Mouse (Mus musculus) midbrain, embryonic 16.5 days (tissue): Measurements from ENCODE around the gene Hpcal4. TPM values are rescaled to one million over a fixed set of nuclear protein-coding genes. Genes with fewer than 3 reads are reported as not detected.

Experiments used
- ATAC-seq: fragments of 200-750 bp; cut with Nextera tagmentation; 2 replicates; pipeline ENCODE4 v1.8.0; 2017; ENCODE audit warnings: moderate TSS enrichment
- H3K27ac ChIP-seq: fragments of 300-500 bp; sonication (generic); 2 replicates; pipeline ENCODE4 v1.5.1; 2014; ENCODE audit warnings: mild to moderate bottlenecking, low read length, mixed read lengths
- H3K27me3 ChIP-seq: fragments of 300-500 bp; sonication (generic); 2 replicates; pipeline ENCODE4 v1.6.1; 2014; ENCODE audit warnings: low read depth, low read length, mixed read lengths; ENCODE audit not compliant: control insufficient read depth, insufficient read depth
- H3K36me3 ChIP-seq: fragments of 300-500 bp; sonication (generic); 2 replicates; pipeline ENCODE4 v1.6.1; 2014; ENCODE audit warnings: mild to moderate bottlenecking, low read length, moderate library complexity, mixed read lengths; ENCODE audit not compliant: control insufficient read depth, insufficient read depth
- H3K4me1 ChIP-seq: fragments of 300-500 bp; sonication (generic); 2 replicates; pipeline ENCODE4 v1.6.1; 2014; ENCODE audit warnings: mild to moderate bottlenecking, low read length, mixed read lengths; ENCODE audit not compliant: control insufficient read depth, insufficient read depth
- H3K4me2 ChIP-seq: fragments of 300-500 bp; sonication (generic); 2 replicates; pipeline ENCODE4 v1.6.1; 2014; ENCODE audit warnings: mild to moderate bottlenecking, low read length, mixed read lengths
- H3K4me3 ChIP-seq: fragments of 300-500 bp; sonication (generic); 2 replicates; pipeline ENCODE4 v1.5.1; 2014; ENCODE audit warnings: low read depth, mild to moderate bottlenecking, low read length, moderate library complexity, mixed read lengths
- H3K9ac ChIP-seq: fragments of 300-500 bp; sonication (generic); 2 replicates; pipeline ENCODE4 v1.6.1; 2014; ENCODE audit warnings: low read depth, low read length, mixed read lengths
- H3K9me3 ChIP-seq: fragments of 300-500 bp; sonication (generic); replicated peaks from 2 replicates; pipeline ENCODE4 v1.6.1; 2014; ENCODE audit warnings: mild to moderate bottlenecking, low read length, mixed read lengths; ENCODE audit not compliant: control insufficient read depth, poor library complexity, severe bottlenecking
- WGBS: fragments of 180-500 bp; shearing (Covaris S2); extraction: QIAGEN DNeasy Blood & Tissue Kit; methylation state at CpG from one replicate; pipeline ENCODE4 v1.1.7; 2014; 5-methylcytosine and 5-hydroxymethylcytosine counted together
- polyA plus RNA-seq: library from polyadenylated mRNA; unstranded; fragments of >200 nt; fragmentation: Nextera tagmentation; extraction: Ambion mirVana; gene quantifications from 2 replicates; pipeline ENCODE4 v1.2.1, GENCODE M21; 2015

Gene Hpcal4
- polyA plus RNA-seq, 1 experiment from 2014 or later: 76.5 TPM

- WGBS: 86% methylated on average over 11 of the region's 11 CpGs
- Histone ChIP-seq H3K27me3 (peaks cover 17% of the 10 kb centered on the region), H3K27ac (no peak overlapping the region), H3K9ac (no peak overlapping the region), H3K9me3 (no peaks in the 10 kb centered on the region), H3K4me1 (peaks cover 5% of the 10 kb centered on the region), H3K4me3 (no peak overlapping the region), H3K4me2 (no peak overlapping the region), H3K36me3 (no peaks in the 10 kb centered on the region)
- ATAC-seq: no peak
Measured at GRCm38 (mm10) chr4:123229166-123229565, 46.1 kb downstream of the Hpcal4 start.

- WGBS: 75% methylated on average over 3 of the region's 3 CpGs
- ATAC-seq: no peak
Measured at GRCm38 (mm10) chr4:123232841-123233240, 49.8 kb downstream of the Hpcal4 start.

GRCm38 (mm10) chr4:123233492-123234084, 50.6 kb downstream of the Hpcal4 start, which contains the start of gene Heyl:
Gene Heyl, plus strand, starts transcription at chr4:123233556.
- Histone ChIP-seq H3K27me3 (peaks cover 29% of the 10 kb centered on the region), H3K36me3 (no peaks in the 10 kb centered on the region), H3K9ac (peak within 1 kb of the TSS; percentile 31), H3K27ac (no peak within 1 kb of the TSS), H3K4me1 (peaks cover 5% of the 10 kb centered on the region), H3K4me2 (peak within 1 kb of the TSS; percentile 58), H3K4me3 (peak within 1 kb of the TSS; percentile 32), H3K9me3 (no peaks in the 10 kb centered on the region)
- ATAC-seq: no peak
- 4% methylated on average over 52 of the region's 52 CpGs for whole genome bisulfite sequencing

More at GRCm38 (mm10) chr4:123232841-123233240, 49.8 kb downstream of the Hpcal4 start:
- Histone ChIP-seq H3K4me3 (no peak overlapping the region), H3K27ac (no peak overlapping the region), H3K9ac (no peak overlapping the region), H3K9me3 (no peaks in the 10 kb centered on the region), H3K4me1 (peaks cover 5% of the 10 kb centered on the region), H3K4me2 (no peak overlapping the region), H3K27me3 (peaks cover 25% of the 10 kb centered on the region), H3K36me3 (no peaks in the 10 kb centered on the region)

- WGBS: 73% methylated on average over 9 of the region's 9 CpGs
- Histone ChIP-seq H3K36me3 (no peaks in the 10 kb centered on the region), H3K4me2 (no peak overlapping the region), H3K27ac (no peak overlapping the region), H3K4me3 (no peak overlapping the region), H3K9ac (no peak overlapping the region), H3K27me3 (peaks cover 44% of the 10 kb centered on the region), H3K4me1 (peaks cover 9% of the 10 kb centered on the region), H3K9me3 (no peaks in the 10 kb centered on the region)
- no peak for ATAC-seq
Measured at GRCm38 (mm10) chr4:123235835-123236430, 52.9 kb downstream of the Hpcal4 start.

GRCm38 (mm10) chr4:123236431-123237031, 53.5 kb downstream of the Hpcal4 start:
- Histone ChIP-seq H3K4me3 (no peak overlapping the region), H3K27ac (no peak overlapping the region), H3K9ac (no peak overlapping the region), H3K27me3 (peaks cover 44% of the 10 kb centered on the region), H3K9me3 (no peaks in the 10 kb centered on the region), H3K4me1 (peaks cover 9% of the 10 kb centered on the region), H3K4me2 (no peak overlapping the region), H3K36me3 (no peaks in the 10 kb centered on the region)
- WGBS: 89% methylated on average over 13 of the region's 13 CpGs
- no peak for ATAC-seq

- H3K9ac ChIP-seq: no peak overlapping the region
- H3K36me3 ChIP-seq: no peaks in the 10 kb centered on the region
- no peak overlapping the region for H3K4me2 ChIP-seq
- H3K27ac ChIP-seq: no peak overlapping the region
- 58% methylated on average over 6 of the region's 6 CpGs for WGBS
- no peaks in the 10 kb centered on the region for H3K9me3 ChIP-seq
- H3K27me3 ChIP-seq: peaks cover 43% of the 10 kb centered on the region
- H3K4me3 ChIP-seq: no peak overlapping the region
- peaks cover 9% of the 10 kb centered on the region for H3K4me1 ChIP-seq
- no peak for ATAC-seq
Measured at GRCm38 (mm10) chr4:123237386-123238266, 54.6 kb downstream of the Hpcal4 start.

- ATAC-seq: no peak
- H3K4me3 ChIP-seq: peak overlapping the region; percentile 33
- H3K36me3 ChIP-seq: no peaks in the 10 kb centered on the region
- peaks cover 24% of the 10 kb centered on the region for H3K27me3 ChIP-seq
- H3K4me1 ChIP-seq: peaks cover 4% of the 10 kb centered on the region; the same call in 1 of the 2 replicates
- H3K27ac ChIP-seq: no peak overlapping the region
- 5% methylated on average over 55 of the region's 58 CpGs for WGBS
- H3K4me2 ChIP-seq: peak overlapping the region; percentile 52
- peak overlapping the region; percentile 52 for H3K9ac ChIP-seq
- H3K9me3 ChIP-seq: no peaks in the 10 kb centered on the region
Measured at GRCm38 (mm10) chr4:123239361-123240203, 56.6 kb downstream of the Hpcal4 start.
